Mouse (Mus musculus): ENCODE data around the gene Rep15.

The Rep15 gene

GRCm38 (mm10) chr6:147032303-147032925, at the start of gene Rep15:
TSS of gene Rep15 (plus strand) at chr6:147032584.
- no peak for DNase-seq (ENCODE audit: low read depth, low spot score)

- DNase-seq (ENCODE audit: low read depth, low spot score): no peak
Measured at GRCm38 (mm10) chr6:146984569-146984968, 47.8 kb upstream of the Rep15 start.

GRCm38 (mm10) chr6:146994236-146994635, 38.1 kb upstream of the Rep15 start:
- DNase-seq (ENCODE audit: low read depth, low spot score): peak; percentile 59

- DNase-seq (ENCODE audit: low read depth, low spot score): no peak
Measured at GRCm38 (mm10) chr6:146995391-146995790, 37.0 kb upstream of the Rep15 start.

- DNase-seq (ENCODE audit: low read depth, low spot score): no peak
Measured at GRCm38 (mm10) chr6:146995878-146996277, 36.5 kb upstream of the Rep15 start.

GRCm38 (mm10) chr6:146997006-146997405, 35.4 kb upstream of the Rep15 start:
- DNase-seq (ENCODE audit: low read depth, low spot score): no peak

- DNase-seq (ENCODE audit: low read depth, low spot score): no peak
Measured at GRCm38 (mm10) chr6:146998710-146999109, 33.7 kb upstream of the Rep15 start.

GRCm38 (mm10) chr6:146999302-146999701, 33.1 kb upstream of the Rep15 start:
- DNase-seq (ENCODE audit: low read depth, low spot score): no peak

GRCm38 (mm10) chr6:146999755-147000154, 32.6 kb upstream of the Rep15 start:
- no peak for DNase-seq (ENCODE audit: low read depth, low spot score)

GRCm38 (mm10) chr6:147008148-147008547, 24.2 kb upstream of the Rep15 start:
- DNase-seq (ENCODE audit: low read depth, low spot score): no peak

GRCm38 (mm10) chr6:147010358-147010757, 22.0 kb upstream of the Rep15 start:
- DNase-seq (ENCODE audit: low read depth, low spot score): no peak

- no peak for DNase-seq (ENCODE audit: low read depth, low spot score)
Measured at GRCm38 (mm10) chr6:147010811-147011520, 21.4 kb upstream of the Rep15 start.

GRCm38 (mm10) chr6:147011555-147011954, 20.8 kb upstream of the Rep15 start:
- no peak for DNase-seq (ENCODE audit: low read depth, low spot score)

GRCm38 (mm10) chr6:147011977-147012376, 20.4 kb upstream of the Rep15 start:
- DNase-seq (ENCODE audit: low read depth, low spot score): no peak

- no peak for DNase-seq (ENCODE audit: low read depth, low spot score)
Measured at GRCm38 (mm10) chr6:147013546-147013945, 18.8 kb upstream of the Rep15 start.

- no peak for DNase-seq (ENCODE audit: low read depth, low spot score)
Measured at GRCm38 (mm10) chr6:147017906-147018305, 14.5 kb upstream of the Rep15 start.

GRCm38 (mm10) chr6:147018364-147018763, 14.0 kb upstream of the Rep15 start:
- DNase-seq (ENCODE audit: low read depth, low spot score): no peak

- DNase-seq (ENCODE audit: low read depth, low spot score): no peak
Measured at GRCm38 (mm10) chr6:147021181-147021580, 11.2 kb upstream of the Rep15 start.

- no peak for DNase-seq (ENCODE audit: low read depth, low spot score)
Measured at GRCm38 (mm10) chr6:147022375-147023132, 9.8 kb upstream of the Rep15 start.

- no peak for DNase-seq (ENCODE audit: low read depth, low spot score)
Measured at GRCm38 (mm10) chr6:147023133-147023395, 9.3 kb upstream of the Rep15 start.

GRCm38 (mm10) chr6:147023568-147023967, 8.8 kb upstream of the Rep15 start:
- no peak for DNase-seq (ENCODE audit: low read depth, low spot score)

GRCm38 (mm10) chr6:147024761-147025160, 7.6 kb upstream of the Rep15 start:
- no peak for DNase-seq (ENCODE audit: low read depth, low spot score)

GRCm38 (mm10) chr6:147028396-147028795, 4.0 kb upstream of the Rep15 start:
- DNase-seq (ENCODE audit: low read depth, low spot score): no peak

Data from forelimb bud, embryonic 11.5 days (tissue).